Mouse (Mus musculus) embryo, embryonic 11 days (tissue): Measurements from ENCODE around the gene Vmn2r27.
A peak's percentile ranks its signal among the peaks of the same experiment; 100 is the strongest.

Experiments
- DNase-seq: peaks from one replicate; pipeline ENCODE4 v3.0.0-alpha.2; 2015

The Vmn2r27 gene

GRCm38 (mm10) chr6:124231756-124232155, at the start of gene Vmn2r27:
Gene Vmn2r27, minus strand, starts transcription at chr6:124231856.
- no peak for DNase-seq

- DNase-seq, result no peak
These were observed 46.6 kb upstream of the Vmn2r27 start for GRCm38 (mm10) chr6:124278291-124278690.

GRCm38 (mm10) chr6:124277641-124278040, 46.0 kb upstream of the Vmn2r27 start:
- DNase-seq, result no peak

- DNase-seq, result no peak
These were observed 41.7 kb upstream of the Vmn2r27 start for GRCm38 (mm10) chr6:124273231-124273880.

DNA sequence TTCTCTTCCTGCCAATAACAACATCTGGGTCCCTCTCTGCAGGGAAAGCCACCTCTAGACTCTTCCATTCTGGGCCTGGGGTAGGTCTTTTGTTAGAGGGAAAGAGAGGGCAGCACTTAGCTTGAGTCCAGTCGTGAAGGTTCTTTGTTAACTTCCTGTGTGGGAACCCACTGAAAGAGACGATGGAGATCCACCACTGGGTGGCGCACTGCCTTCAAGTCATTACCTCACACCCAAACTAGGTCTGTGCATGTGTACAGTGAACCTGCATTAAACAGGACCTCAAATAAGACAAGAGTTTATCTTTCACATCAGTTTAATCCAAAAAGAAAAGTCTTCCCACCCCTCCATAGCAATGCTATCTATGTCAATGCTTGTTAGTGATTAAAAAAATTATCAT, 31.0 kb upstream of the Vmn2r27 start:
- peak; percentile 81 for DNase-seq

DNA sequence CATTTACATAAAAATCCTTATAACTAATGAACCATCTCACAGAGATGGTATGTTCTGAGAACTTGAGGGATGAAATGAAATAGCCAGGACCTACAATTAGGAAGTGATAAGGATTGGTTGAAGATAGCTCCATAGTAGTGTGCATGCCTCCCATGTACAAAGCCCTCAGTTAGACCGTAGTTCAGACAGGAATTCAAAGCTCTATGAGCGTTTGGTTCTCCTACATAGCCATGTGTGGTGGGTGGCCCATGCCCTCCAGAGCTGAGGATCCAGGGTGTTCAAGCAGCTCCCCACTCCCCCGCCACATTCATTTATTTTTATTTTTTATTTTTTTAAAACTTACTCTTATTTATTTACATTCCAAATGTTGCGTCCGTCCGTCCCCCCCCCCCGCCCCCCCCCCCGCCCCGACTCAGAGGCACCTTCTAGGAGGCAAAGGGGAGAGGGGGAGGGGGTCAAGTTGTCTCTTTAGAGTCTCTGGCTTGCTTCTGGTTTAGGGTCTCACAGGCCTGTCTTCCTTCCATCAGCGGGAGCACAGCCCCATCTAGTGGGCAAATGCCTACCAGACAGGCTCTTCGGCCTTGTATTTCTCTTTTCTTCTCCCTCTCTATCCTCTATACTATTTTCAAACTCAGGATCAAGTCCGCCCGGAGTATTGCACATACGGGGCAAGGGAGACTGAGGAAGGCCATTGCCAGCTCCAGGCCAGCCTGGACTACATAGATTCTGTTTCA, 28.7 kb upstream of the Vmn2r27 start:
- DNase-seq, result peak; percentile 86

DNA sequence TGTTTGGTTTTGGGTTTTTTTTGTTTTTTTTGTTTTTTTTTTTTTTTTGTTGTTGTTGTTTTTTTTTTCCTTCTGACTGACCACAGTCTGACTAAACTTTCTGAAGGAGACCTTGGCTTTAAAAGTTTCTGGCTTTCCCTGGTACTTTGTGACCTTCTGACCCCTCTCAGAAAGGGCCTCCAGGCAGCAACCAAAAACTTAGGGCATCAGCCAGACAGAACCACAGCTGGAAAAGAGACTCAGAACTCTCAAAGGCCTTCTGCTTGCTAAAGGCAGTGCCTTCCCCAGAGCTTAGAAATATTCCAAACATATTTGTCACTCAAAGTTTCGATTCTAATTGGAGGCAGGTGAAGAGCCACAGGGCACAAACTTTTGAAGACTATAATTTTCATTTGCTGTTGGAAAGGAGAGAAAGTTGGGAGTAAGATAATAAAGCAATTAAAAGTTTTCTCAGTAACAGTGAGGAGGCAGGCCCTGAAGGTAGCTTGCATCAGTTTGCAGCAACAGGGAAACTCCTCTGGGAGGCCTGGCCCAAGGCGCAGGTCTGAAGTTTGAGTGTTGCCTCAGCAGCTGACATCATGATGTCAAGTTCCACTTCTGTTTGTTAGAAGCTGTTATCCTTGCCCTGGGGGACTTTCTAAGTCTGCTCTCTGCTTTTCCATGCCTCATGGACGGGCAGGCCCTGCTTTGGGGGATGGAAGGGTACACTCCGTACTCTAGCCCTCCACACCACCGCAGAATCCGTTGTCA, 24.2 kb upstream of the Vmn2r27 start:
- DNase-seq, result peak; percentile 26

GRCm38 (mm10) chr6:124202116-124202515, 29.5 kb downstream of the Vmn2r27 start:
- no peak for DNase-seq

- no peak for DNase-seq
These were observed 63.0 kb downstream of the Vmn2r27 start for GRCm38 (mm10) chr6:124168499-124169257.

DNA sequence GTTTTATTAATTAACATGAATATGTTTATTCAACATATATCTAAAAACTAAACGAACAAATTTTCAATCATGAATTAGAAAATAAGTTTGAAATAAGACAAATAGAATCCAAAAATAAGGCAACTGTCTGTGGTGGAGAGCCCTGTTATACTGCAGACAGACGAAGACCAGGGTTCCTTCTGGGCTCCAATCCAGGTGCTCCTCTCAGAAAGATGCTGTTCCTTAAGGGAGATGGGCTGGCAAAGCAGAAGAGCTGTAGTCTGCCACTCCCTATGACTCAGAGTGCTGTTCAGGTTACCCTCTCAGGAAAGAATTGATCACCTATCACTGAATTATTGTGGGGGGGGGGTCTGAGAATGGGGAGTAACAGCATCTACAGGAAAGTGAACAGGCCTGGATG, 65.1 kb downstream of the Vmn2r27 start:
- no peak for DNase-seq

DNA sequence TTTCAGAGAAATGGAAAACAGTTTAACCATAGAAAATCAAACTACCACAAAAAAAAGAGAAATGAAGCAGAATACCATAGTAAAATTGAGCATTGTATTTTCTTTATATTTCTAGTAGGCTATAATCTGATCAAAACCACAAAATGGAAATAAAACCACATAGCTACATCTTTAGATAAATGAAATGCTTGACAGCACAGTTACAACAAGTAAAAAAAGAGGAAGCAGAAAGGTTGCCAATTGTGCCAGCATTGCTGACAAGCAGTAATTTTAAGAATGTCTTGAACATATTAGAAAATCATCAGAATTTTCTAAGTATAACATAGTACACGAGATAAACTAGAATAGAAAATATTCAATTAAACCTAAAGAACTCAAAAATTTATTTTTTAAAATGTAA, 81.8 kb downstream of the Vmn2r27 start:
- no peak for DNase-seq
